Mouse (Mus musculus) lung, postnatal 0 days (tissue): ENCODE data around the gene Smyd2.

ENCODE experiments used
- CTCF ChIP-seq: IDR thresholded peaks from 2 replicates; pipeline ENCODE4 v1.5.1; 2016; ENCODE audit warnings: antibody characterized with exemption, mild to moderate bottlenecking
- EP300 ChIP-seq: IDR thresholded peaks from 2 replicates; pipeline ENCODE4 v1.6.1; 2016; ENCODE audit warnings: antibody characterized with exemption, mild to moderate bottlenecking, control low read depth

GRCm38 (mm10) chr1:189864846-189865560, 57.2 kb downstream of the Smyd2 start:
- TF ChIP-seq CTCF (no peak), EP300 (no peak)
